Mouse (Mus musculus) CH12.LX (cell line): Measurements from ENCODE around the gene Rmi2.

Source experiments
- CTCF ChIP-seq, 2 experiments: IDR thresholded peaks in 1 of 2; conservative IDR thresholded peaks in 1 of 2; 2 replicates each; pipeline ENCODE4 v1.5.1; 2011 to 2012; ENCODE audit warnings: low read depth in 2 of 2, low read length in 2 of 2, improper control_type of control experiment in 1 of 2, inconsistent platforms in 1 of 2, mild to moderate bottlenecking in 1 of 2, moderate library complexity in 1 of 2
- MYC ChIP-seq: IDR thresholded peaks from 2 replicates; pipeline ENCODE4 v1.6.1; 2011; ENCODE audit warnings: low read depth, mild to moderate bottlenecking, improper control_type of control experiment, low read length
- PAX5 ChIP-seq: IDR thresholded peaks from 2 replicates; pipeline ENCODE4 v1.6.1; 2012; ENCODE audit warnings: low read length, inconsistent platforms, mixed read lengths
- SIN3A ChIP-seq: IDR thresholded peaks from 2 replicates; pipeline ENCODE4 v1.6.1; 2012; ENCODE audit warnings: low read length, improper control_type of control experiment, inconsistent platforms
- TBP ChIP-seq: conservative IDR thresholded peaks from 2 replicates; pipeline ENCODE4 v1.6.1; 2011; ENCODE audit warnings: low read depth, low read length, improper control_type of control experiment
- USF2 ChIP-seq: conservative IDR thresholded peaks from 2 replicates; pipeline ENCODE4 v1.6.1; 2011; ENCODE audit warnings: low read depth, low read length, improper control_type of control experiment

GRCm38 (mm10) chr16:10786782-10787547 lies 47.9 kb upstream of the Rmi2 start:
- TF ChIP-seq SIN3A (no peak), MYC (no peak), CTCF (conservative IDR thresholded peaks at IDR 0.05 in 1 of 2, IDR thresholded peaks at IDR 0.05 in 1 of 2; ENCODE audit: low read depth in 2 of 2, low read length in 2 of 2) (no peak), USF2 (no peak), PAX5 (no peak), TBP (no peak)
